Mouse (Mus musculus) cerebellum, postnatal 10 days (tissue): ENCODE results near the gene Sgsm2.
A peak's percentile ranks its signal among the peaks of the same experiment; 100 is the strongest.

Source experiments
- DNase-seq, 2 experiments: peaks; one replicate each; pipeline ENCODE4 v3.0.0; 2021; ENCODE audit warnings: mixed read lengths in 2 of 2

Sgsm2 gene

DNA sequence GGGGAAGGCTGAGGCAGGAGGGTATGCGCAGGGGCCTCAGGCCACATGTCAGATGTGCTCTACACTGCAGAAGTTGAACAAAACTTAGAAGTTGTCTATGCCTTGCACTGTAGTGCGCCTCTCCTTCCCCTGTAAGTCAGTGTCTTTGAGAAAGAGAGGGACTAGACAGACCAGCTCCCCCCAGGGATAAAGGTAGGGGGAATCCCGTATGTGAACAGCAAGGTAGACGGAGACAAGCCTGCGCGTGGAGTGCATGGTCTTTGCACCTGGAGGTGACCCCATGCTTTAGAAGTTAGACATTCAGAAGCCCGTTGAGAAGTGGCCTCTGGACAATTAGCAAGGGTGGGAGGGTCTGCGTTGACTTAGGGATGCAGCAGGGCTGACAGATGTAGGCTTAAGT, 56.1 kb downstream of the Sgsm2 start:
- no peak for DNase-seq

- no peak for DNase-seq
Observed at GRCm38 (mm10) chr11:74839860-74840715, 56.8 kb downstream of the Sgsm2 start.

GRCm38 (mm10) chr11:74838971-74839370, 57.9 kb downstream of the Sgsm2 start:
- peak in 1 of 2 experiments; percentile 39 for DNase-seq

DNA sequence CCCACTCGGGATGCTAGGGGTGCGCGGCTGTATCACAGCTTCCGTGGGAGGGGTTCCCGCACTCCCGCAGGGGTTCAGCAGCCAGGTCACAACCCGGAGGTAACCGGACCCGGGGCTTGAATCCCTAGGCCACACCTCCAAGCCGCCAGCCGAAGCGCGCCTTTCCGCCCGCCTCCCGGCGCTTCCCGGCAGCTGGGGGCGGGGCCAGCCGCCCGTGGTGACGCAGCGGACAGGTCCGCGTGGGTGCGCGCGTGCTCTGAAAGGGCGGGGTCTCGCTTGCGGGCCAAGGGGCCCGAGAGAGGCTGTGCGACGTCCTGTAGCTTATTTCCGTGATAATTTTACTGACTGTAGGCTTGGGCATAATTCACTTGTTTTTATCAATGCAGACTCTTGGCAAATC, 58.4 kb downstream of the Sgsm2 start:
- DNase-seq: peak; percentile 91 to 94

DNA sequence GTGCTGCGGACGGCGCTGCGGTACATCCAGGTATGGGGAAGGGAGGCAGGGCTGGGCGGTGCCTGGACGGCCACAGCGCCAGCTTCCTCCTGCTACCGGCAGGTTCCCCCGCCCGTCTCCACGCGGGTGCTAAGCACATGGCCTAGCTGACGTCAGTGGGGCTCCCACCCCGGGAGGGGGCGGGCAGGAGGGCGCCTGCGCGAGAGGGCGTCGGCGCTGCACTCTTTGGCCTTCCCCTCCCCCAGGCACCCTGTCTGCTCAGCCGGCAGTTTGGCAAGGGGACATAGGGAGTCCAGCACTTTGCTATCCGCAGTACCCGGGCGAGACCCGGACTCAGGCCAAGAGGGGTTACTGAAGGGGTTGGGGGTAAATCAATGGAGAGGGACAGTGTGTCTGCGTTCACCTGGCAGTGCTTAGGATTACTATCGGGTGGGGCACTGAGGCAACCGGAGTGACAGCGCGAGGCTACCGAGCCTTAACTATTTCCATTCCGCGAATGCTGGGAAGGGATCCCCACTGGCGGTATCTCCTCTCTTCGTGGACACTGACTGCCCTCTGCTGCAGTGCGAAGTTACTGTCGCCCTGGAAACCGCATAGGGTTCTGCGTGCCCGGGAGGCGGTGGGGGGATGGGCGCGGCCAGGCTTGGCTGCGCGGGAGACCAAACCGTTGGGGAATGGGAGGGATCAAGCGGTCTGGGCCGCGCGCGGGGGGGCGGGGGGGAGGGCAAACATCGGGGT, 59.0 kb downstream of the Sgsm2 start:
- peak; percentile 91 to 93 for DNase-seq

- DNase-seq: no peak
Observed at GRCm38 (mm10) chr11:74837056-74837693, 59.7 kb downstream of the Sgsm2 start.

GRCm38 (mm10) chr11:74836225-74837055, 60.4 kb downstream of the Sgsm2 start:
- no peak for DNase-seq

- DNase-seq: peak in 1 of 2 experiments; percentile 42
Observed at GRCm38 (mm10) chr11:74835593-74836224, 61.2 kb downstream of the Sgsm2 start.

DNA sequence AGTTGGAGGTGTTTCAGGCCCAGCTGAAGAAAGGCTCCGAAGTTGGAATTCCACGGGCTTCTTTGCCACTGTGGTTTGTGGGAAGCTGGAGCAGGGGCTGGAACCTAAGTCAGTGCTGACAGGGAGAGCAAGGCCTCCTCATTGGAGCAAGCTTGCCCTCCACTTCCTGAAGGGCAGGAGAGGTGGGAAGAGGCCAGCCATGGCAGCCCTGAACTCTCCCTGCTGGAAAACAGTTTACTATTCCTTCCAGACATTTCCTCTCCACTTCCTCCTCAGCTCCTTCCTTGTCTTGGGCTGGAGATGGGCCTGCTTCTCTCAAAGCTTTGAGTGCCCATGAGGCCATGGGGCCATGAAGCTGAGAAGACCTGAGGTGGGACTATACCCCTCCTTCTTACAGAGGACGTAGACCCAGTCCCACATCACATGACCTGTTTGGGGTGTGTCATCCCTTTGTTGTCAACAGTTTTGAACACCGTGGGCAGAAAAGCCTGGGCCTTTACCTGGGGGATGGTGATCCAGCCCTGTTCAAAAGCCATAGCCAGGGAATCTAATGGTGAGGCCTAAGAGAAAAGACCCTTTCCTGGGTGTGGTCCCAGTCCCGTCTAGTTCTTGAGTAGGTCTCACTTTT, 62.1 kb downstream of the Sgsm2 start:
- no peak for DNase-seq

GRCm38 (mm10) chr11:74834359-74834638, 62.6 kb downstream of the Sgsm2 start:
- no peak for DNase-seq

DNA sequence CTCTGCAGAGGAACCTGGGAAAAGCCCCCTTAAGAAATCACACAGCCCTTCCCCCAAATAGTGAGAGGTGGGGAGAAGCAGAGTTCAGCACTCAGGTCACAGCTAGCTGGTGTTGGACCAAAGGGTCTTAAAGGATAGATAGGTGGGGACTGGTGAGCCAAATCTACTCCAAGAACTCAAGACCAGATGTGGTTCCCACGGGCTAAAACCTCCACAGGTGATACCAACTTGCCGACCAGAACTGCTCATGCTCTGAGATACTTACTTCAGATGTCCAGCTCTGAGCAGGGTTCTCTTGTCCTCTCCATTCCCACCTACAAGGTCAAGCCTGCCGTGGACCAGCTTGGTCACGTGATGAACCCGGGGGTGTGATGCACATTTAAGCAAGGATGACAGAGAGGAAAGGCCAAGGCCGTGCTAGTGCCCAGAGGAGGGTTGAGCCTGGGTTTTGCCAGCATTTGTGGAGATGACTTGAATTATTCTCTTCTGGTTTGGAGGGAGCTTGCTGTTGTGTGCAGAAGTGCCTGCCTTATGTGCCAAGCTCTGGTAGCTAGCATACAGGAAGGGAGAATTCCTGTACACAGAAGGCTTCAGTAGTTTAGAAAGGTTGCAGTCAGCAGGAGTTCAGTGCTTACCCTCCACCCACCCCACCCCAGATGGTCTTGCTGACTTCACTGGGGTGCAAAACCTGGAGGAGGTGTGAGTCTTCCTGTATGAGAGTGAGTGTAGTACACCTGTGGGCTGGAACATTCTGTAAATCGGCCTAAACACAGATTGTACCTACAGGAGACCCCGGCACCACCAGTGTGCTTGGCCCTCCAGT, 63.1 kb downstream of the Sgsm2 start:
- DNase-seq: no peak

- peak; percentile 72 to 75 for DNase-seq
Observed at GRCm38 (mm10) chr11:74832503-74833143, 64.2 kb downstream of the Sgsm2 start.

DNA sequence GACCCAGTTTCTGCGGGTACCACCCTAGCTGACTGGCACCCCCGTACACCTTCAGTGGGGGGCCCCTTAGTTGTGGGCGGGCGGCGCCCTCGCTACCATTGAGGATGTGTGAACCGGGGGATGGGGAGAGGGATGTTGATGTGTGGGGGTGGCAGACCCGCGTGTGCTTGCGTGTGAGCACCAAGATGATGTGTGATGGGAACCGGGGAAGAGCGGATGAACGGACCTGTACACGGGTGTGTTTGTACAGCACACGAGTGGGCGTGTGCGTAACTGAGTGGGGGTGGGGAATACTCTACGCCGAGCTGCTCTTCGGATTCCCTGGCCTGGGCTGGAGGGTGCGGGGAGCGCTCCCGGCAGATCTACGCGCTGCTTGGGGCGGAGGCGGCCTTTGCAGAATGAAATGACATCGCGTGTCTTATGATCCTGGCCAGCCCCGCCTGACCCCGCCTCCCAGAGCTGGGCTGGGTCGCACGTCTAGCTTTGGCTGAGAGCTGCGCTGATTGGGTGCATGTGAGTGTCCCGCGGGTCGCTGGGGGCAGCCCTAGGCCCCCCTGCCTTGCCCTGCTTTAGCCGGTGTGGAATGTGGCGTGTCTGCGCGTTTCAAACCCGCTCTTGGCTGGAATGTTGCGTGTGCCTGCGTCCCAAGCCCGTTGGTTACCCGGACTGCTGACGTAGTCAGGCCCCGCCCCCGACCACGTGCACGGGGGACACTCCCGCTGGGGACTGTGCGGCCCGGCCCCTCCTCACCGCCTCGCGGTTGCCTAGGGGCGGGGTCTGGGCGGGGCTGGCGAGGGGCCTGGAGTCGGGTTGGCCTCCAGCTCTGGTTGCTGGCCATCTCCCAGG, 65.0 kb downstream of the Sgsm2 start:
- DNase-seq: peak; percentile 100

- peak; percentile 80 to 81 for DNase-seq
Observed at GRCm38 (mm10) chr11:74831191-74831605, 65.7 kb downstream of the Sgsm2 start.

GRCm38 (mm10) chr11:74830256-74831161, 66.4 kb downstream of the Sgsm2 start, which contains the start of gene Mnt:
TSS of gene Mnt (plus strand) at chr11:74830920.
- DNase-seq: peak; percentile 99 to 100

GRCm38 (mm10) chr11:74829812-74830211, 67.0 kb downstream of the Sgsm2 start:
- DNase-seq: peak; percentile 93

DNA sequence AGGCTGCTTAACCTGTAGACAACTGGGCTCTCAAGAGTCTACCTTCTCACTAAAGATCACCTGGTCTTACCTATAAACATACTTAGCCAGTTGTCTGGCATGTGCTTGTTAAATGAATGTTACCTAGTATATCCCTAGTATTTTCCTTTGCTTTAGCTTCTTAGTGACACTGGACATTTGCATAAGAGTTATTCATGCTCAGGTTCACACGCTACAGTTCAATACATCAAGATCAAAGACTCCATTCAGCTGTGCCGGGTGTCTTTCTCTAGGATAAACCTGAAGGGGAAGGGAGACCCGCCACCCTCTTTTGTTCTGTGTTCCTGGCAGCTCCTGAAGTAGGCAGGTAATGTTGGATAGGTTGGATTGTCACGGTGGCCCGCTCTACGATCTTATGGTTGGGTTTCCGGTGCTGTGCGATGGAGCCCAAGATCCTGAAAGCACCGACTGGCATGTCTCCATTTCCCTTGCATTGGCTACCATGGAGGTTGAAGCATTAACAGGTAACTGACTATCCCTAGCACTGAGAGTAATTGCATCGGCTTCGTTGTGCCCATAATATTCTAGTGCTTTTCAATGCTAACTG, 67.8 kb downstream of the Sgsm2 start:
- peak in 1 of 2 experiments; percentile 37 for DNase-seq
